Mouse (Mus musculus): ENCODE results near the gene Psg16.

DNA sequence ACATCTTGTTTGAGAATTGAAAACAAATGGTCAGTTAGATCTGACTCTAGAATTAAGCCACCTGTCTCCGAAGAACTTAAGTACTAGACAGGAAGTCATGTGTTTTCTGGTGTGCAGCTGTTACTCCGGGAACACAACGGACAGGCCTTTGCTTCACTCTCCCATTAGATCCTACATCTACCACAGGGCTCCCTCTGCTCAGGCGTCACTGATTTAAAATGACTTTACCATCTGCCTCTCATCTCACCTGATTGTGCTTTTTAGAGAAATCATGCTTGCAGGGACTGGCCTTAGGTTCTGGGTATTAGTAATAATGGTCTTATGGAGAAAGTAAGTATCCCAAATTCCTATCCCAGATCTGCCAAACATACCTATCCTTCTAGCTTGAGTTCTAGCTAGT lies 8.9 kb downstream of the Psg16 start:
- TF ChIP-seq CTCF (conservative IDR thresholded peaks at IDR 0.05 in 1 of 2, IDR thresholded peaks at IDR 0.05 in 1 of 2; ENCODE audit: low read depth in 2 of 2, low read length in 2 of 2), result no peak
- no peak for TF ChIP-seq USF2 (conservative IDR thresholded peaks at IDR 0.05; ENCODE audit: low read depth, low read length)
- TF ChIP-seq POLR2A (IDR thresholded peaks at IDR 0.05; ENCODE audit: low read depth, low read length), result no peak
